Mouse (Mus musculus) R1 (cell line): ENCODE measurements at regions not wholly inside any gene's neighbourhood (a gene's known extent, or its start where the extent isn't known, plus 50 kb on each side); places are given as distances from the start of the nearest gene placed in this dataset.
A peak's percentile ranks its signal among the peaks of the same experiment; 100 is the strongest.

Experiments used
- DNase-seq: peaks from one replicate; pipeline ENCODE4 v3.0.0-alpha.2; 2018; ENCODE audit warnings: low read depth, low spot score

DNA sequence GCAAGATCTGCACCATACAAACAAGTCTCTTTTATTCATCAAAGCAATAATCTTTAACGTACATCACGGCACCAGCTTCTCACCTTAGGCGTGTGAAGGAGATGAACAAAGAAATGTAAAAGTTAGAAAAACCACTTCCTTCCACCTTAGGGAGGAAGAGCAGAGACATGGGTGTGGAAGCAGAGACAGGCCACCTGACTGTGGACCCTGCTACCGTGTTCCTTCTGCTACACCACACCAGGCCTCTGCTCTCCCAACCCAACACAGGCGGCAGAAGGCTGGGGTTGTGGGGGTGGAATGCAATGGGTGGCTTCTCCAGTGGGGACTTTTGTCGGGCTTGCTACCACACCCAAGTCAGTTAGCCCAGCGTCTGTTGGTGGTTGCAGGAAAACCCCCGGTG is 540.2 kb upstream of the Gm10131 start:
- DNase-seq = no peak

DNA sequence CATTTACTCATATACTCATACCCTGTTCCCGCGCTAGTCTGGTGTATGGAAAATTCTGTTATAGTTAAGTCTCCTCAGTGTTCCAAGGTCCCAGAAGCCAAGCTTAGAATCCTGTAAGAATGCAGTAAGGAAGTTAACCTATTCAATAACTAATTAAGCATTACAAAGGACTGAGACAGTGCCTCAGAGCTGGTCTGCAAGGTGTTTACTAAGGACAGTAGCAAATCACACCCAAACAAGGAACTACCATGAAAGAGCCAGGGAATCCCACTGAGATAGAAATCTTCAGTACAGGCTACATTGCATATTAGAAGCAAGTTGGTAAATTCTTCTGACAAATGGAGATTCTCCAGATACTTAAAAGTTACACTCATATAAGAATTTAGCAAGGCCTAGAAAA is 516.7 kb upstream of the Gm10131 start:
- DNase-seq = peak; percentile 71

DNA sequence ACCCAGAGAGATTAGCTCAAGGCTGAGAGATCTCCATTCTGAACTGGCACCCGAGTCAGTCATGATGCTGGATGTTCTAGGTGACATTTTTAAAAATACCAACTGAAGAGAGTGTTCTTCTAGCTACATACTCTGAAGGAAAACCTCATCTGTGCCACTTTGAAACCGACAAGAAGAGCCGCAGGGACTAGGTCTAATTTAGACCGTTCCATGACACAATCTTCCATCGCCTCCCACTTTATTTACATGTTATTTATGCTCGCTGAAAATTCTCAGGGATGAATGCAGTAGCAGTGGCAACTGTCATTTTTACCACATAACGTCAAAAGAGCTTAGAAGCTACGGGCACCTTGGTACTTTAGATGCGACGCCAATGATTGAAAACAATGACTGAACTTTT is 514.1 kb upstream of the Gm10131 start:
- DNase-seq = no peak

DNA sequence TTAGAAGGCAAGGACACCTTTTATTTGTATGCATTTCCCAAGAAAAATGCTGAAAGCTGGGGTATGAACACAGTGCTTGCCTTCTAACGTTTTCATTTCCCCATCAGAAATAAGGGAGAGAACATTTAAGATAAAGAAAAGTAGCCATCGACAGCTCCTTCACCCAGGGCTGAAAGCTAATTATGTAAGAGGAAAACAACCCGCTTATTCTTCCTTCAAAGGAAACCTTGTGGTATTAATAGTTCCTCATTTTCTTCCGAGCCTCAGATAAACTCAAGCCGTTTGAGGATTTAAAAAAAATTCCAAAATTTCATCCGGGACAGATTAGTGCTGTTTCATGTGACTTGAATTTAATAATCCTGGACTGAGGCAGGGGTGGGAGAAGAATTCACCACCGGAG is 512.2 kb upstream of the Gm10131 start:
- DNase-seq = no peak

DNA sequence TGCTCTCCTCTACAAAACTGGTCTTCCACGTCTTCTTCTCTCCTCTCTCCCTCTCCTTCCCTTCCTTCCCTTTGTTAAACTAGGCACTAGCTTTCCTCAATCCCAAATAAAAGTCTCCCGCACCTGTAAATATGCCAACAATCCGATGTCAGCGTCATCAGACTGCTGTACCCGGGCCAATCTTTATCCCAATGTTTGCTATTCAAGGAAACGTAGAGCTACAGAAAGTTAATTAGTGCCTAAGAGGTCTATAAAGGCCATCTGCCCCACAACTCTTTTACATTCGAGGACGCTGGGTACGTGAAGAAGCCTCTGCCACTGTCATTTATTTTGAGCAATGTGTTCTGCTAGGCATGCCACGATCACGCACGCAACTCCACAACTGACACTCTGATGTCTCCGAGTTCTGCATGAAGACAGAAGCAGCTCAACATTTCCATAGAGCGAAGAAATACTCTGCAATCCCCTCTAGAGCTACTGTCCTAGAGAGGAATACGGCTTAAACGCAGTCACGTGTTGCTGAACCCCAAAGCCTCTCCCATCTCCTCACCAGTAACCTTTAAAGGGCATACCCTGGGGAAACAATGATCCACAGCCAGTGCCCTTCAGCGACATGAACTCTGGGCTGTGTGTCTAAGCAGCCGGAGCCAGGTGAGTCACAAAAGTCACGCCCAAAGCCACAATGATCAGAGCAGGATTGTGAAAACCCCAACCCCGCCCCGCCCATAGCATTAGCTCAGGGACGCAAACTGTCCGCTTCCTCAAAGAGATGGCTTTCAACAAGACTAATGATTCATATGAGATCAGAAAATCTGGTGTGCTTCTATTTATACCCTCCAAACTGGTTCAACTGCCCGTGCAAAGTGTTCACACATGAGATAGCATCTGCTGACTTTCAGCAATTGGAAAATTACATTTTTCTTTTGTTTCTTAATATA is 510.9 kb upstream of the Gm10131 start:
- DNase-seq = peak; percentile 51

DNA sequence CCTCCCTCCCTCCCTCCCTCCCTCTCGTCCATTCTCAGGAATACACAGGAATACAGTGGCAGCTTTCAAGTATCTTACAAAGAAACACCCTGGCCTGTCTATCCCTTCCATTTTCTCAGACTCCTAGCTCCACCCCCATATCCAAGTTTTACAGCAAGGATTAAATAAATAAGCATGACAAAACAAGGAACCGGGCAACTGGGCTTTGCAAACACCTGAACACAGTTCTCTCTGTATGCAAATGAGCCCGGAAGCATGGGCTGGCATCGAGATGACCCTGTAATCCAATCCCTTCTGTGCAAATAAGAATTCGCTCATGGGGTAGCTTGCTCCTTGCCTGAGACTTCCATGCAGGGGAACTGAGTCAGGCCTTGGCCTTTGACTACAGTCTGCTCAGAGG is 506.5 kb upstream of the Gm10131 start:
- peak; percentile 94 for DNase-seq

DNA sequence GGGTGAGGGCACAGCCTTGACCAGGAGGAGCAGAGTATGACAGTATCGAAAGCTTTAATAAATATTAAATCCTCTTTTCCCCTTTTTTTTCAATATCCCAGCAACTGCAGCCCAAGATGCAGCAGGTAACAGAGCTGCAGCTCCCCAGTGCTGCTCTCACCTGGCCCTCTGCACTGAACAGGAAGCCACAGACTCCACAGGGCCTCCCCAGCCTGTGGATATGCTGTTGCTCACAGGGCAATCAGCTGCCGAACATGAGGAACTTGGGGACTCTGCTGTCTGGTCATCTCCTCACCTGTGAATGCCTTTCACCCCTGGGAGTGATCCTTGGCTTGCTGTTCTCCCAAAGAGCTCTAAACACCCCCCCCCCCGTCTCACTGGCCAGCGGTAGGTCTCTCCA is 503.4 kb upstream of the Gm10131 start:
- no peak for DNase-seq

DNA sequence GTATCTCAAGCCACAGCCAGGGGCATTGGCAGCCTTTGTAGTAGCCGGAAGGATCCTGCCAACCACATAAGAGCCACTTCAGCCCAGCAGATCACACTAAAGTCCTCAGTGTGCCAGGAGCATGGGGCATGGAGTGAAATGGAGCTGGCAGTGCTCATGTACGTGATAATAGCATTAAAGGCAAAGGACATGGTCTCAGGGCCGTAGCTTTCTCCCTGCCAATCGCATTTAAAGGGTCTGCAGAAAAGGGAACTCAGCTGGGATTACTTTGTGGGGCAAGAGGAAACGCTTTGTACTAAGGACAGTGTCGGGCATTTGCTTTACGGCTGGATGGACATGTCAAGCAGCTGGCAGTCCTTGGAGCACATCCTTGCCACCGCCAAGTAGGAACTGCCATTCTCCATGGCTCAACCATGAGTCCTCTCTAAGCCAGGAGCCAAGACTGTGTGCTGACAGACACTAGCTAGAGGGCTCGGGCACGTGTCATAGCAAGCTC is 502.5 kb upstream of the Gm10131 start:
- no peak for DNase-seq

DNA sequence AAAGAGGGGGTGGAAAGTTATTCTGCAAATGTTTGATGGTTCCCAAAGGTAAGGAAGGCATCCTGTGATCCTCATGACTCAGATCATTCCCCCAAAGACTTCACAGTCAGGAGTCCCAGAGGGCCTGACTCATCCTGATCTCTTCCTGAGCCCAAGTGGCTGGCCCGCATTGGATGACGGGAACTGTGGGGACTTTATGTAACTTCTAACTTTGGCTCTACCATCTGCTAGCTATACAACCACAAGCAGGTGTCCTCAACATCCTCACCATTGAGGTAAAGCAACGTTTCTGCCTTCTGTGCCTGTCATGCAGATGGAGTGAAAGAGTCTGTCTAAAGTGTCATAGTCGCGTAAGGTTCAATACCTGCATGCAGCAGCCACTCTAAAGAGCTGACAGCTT is 501.6 kb upstream of the Gm10131 start:
- no peak for DNase-seq

DNA sequence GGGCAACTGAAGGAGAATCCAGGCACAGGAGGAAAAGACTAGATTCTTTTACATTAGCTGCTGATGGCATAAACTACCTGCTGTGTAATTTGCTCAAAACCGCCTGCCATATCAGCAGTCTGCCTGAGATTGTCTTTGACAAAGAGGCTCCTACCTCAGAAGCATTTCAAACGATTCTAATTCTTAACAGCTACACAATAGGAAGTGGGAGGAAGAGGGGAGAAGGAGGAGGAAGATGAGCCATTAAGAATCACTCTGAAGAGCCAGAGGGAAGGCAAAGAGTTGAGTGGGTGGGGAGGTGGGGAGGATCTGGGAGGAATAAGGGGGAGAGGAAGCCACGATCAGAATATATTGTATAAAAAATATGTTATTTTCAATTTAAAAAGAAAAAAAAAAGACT is 500.9 kb upstream of the Gm10131 start:
- no peak for DNase-seq

DNA sequence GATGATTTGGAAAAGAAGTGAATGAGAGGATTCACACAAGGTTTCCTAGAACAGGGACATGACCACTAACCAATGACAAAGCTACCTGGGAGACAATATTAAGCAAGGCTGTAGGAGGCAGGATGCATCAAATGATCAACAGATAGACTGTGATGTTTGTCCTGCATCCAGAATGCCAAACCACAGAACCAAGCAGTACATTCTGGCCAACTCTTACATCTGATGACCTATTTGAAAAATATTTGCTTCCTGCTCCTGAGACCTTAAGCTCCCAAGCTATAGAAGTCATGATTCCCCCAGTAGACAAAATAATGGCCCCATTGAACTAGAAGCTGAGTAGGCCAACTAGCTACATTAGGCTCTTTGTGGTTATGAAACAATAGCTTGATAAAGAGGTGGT is 498.6 kb upstream of the Gm10131 start:
- DNase-seq = no peak

DNA sequence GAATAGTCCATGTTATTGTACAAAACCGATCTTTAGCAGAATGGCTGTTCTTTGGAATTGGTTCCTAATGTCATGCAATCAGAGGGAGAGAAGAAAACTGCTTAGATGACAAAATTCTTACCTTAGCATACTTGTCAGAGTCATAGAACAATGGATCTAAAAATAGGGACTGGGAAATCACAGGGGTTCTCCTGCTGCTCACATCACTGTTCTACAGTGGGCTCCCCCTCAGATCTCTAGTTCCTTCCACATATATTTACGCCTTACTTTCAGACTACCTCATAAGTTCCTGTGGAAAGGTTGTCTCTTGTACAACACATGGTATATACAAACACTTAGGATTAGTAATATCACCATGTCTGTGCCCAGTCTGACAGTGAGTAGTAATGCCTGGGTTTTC is 495.9 kb upstream of the Gm10131 start:
- no peak for DNase-seq

DNA sequence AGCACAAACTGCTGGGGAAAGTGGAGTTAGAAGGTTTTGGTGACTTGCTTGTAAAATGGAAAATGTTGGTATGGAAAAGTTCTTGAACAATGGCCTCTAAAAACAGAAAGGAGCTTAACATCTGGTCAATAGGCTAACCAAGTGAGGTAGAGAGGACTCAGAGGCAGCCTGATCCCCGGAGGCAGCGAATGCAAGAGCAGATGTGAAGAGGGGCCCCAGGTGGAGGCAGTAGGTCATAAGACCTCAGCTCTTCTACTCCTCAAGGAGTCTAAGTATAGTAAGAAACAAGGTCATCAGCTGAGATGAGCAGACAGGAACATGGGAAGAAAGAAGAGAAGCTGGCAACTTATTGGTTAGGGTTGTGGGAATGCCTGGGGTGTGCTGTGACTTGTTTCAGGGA is 493.5 kb upstream of the Gm10131 start:
- no peak for DNase-seq

DNA sequence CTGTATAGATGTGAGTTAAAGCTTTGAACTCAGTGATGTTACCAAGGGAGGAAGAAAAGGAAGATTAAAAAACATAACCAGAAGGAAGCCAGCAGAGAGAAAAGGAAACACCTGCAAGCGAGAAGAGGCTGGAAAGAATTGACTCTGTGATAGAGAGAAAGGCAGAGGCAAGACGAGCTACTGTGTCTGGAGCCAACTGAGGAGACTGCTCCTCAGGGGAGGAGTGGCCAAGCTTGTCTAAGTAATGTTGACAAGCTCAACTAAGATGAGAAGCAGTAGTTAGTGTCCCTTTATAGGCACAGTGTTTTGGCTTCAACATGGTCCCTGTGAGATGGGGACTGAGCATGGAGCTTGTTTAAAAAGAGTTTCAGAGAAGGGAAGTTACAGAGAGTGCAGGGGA is 493.0 kb upstream of the Gm10131 start:
- DNase-seq = no peak

DNA sequence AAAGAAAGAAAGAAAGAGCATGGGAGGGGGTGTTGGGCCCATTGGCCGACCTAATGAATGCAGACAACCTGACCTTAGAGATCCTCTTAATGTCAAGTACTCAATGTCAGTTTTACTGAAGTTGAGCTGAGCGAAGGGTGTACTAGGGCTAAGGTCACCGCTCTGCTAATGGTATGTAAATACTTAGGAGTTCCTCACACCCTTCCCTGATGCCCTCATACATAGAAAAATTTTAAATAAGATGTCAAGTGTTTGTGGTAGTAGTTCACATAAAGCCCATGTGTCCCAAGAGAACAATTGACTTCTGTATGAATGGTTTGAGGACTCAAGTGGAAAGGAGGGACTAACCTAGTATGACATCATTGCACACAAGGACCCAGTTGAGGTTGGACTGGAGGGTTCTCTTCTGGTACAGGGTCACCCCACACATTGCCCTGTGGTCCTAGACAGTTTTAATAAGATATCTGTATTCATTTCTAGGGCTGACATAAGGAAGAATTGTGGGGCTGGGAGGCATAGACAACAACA is 490.0 kb upstream of the Gm10131 start:
- DNase-seq = no peak

DNA sequence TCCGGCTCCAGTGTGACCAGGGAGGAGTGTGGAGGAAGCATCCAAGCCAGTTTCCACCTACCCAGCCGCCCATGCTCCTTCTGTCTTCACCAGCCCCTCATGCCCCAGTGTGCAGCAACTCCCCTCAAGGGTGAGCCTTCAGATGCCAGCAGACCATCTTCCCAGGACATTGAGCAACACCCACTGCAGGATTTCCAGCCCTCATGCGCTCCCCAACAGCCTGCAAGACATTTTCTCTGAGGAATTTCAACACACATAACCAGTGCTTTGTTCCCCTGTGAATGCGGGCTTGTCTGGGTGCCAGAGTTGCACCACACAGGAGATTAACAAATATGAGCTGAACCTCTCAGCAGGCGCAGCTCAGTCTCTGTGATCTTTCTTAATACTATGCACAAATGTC is 489.3 kb upstream of the Gm10131 start:
- no peak for DNase-seq

DNA sequence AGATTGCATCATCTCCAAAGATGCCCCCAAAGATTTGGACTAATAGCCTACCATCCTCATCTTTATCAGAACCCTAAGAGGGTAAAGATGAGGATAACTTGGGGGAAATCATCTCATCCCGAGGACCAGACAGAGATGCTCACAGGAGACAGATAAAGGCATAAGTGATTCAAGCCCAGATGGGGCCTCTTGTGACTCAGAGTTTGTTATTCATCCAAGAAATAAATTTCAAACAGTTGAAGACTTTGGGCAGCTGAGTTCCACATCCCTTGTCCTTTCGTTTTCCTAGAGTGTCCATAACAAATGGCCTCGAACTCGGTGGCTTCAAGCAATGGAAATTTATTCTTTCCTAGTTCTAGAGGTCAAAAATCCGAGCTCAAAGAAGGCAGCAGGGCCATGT is 485.1 kb upstream of the Gm10131 start:
- no peak for DNase-seq

DNA sequence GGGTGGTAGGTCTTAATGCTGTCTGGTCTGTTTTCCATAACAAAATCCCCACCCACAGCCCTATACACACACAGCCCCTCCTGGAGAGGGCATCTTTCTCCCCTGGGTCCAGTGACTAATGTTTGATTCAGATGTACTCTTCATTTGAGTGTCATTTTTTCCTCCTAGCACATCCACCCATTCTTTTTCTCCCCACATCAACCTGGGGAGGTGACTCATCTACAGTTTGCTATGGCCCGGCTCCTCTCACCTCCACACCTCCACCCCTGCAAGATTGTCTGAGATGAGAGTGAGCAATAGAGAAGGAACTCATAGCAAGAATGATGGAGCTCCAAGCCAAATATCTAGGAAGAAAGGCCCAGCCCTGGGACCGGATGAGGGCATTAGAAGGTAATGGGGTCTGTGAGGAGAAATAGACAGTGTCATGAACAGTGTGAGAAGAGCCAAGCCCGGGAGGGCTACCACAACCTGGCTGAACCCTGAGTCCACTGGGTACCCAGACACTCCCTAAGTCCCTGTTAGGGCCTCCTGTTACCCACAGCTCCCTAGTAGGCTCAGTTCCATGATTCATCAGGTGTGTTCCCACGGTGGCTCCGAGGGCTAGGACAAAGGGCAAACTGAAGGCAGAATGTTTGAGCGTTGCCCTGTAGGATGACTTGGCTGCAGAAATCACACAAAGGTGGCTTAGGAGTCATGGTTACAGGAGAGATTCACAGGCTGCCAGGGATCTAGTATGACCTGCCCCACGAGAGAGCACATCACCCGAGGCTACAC is 479.6 kb upstream of the Gm10131 start:
- DNase-seq = no peak

DNA sequence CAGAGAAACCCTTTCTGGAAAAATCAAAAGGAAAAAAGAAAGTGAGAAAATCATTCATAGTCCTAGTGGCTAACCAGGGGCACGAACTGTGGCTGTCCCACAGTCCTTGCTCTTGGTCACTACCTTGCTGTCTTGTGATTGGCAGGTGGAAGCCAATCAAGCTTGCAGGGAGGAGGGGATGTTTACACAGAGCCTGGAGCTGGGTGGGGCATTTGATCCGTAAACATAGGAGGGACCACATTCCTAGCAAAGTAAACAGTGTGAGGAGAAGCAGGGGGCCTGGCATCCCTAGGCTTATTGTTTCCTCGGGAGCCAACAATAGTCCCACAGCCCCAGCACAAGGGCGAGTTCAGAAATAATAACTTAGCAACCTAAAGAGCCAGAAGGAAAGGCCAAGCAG is 466.5 kb upstream of the Gm10131 start:
- peak; percentile 11 for DNase-seq

DNA sequence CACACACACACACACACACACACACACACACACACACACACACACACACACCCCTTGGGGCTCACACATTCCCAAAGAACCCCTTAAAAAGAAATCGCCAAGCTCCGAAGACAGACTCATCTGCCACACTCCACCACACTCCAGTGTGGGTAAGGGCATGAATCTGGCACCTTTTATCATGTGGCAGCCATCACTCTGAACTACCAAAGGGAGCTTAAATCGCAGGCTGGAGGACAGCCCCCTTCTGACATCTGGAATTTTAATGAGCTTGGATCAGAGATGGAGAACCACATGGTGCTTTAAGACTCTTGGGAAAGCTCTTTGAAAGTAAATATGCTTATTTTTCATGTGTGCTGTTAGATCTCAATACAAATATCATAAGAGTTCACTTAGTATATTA is 462.5 kb upstream of the Gm10131 start:
- no peak for DNase-seq

DNA sequence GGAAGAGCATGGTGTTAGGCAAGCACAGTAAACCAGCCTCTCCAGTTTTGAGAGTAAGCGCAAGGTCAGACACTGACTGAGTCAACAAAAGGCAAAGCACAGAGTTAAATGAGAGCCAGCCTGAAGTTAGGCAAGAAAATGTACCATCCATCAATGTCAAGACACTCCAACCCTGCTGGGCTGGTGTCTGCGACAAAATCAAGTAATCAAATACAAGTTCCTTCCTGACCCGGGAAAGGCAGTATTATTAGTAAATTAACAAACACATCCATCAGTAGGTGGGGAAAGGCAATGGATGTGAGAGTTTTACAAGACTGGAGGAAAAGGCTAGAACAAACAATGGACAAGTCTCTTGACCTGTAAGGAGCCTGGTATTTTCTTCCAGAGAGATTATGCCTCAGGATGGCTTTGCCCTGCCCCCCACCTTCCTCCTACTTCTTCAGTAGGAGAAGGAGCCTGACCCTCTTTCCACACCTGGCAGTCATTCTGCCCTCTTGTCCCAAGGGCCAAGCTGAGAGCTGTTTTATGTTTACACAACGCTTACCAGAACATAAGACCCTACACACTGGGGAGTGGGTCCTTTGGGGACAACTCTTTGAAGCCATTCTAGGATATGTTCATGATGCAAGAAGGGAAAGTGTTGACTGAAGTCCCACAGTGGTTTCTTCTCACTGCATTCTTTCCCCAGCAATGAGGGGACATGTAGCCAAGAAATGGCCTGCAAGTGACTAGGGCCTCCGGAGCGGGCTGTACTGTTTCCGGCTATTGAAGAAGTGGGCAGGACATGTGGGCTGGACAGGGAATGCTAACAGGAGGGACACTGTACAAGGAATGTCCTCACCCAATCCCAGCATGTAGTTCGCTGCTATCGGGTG is 461.7 kb upstream of the Gm10131 start:
- peak; percentile 21 for DNase-seq

DNA sequence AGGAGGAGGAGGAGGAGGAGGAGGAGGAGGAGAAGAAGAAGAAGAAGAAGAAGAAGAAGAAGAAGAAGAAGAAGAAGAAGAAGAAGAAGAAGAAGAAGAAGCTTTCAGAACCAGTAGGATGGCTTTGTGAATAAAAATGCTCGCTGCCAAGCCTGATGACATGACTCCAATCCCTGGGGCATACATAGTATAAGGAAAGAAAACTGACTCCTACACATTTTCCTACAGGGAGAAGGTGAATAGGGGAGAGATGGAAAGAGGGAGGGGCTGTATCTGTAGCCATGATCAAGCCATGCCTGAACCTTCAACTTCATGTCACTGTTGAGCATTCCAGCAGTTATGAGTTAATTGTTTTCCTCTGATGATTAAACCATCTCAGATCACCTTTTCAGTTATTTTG is 460.2 kb upstream of the Gm10131 start:
- no peak for DNase-seq
